Mouse (Mus musculus): ENCODE results near the gene Rad21l. TPM values are rescaled to one million over a fixed set of nuclear protein-coding genes. Genes with fewer than 3 reads are reported as not detected.

The Rad21l gene
- polyA plus RNA-seq, 1 experiment from 2014 or later, result not detected

Other genes with a start within 250 kb of the Rad21l start
- gene 4921509C19Rik, start 192.4 kb downstream of the Rad21l start, polyA plus RNA-seq (2015; fragmentation: Nextera tagmentation; extraction: Ambion mirVana), result not detected in 2 replicates
- gene Nsfl1c, start 174.4 kb downstream of the Rad21l start, polyA plus RNA-seq (2015; fragmentation: Nextera tagmentation; extraction: Ambion mirVana), result 99.8 and 107 TPM in 2 replicates
- 178 and 198 TPM in 2 replicates for gene Fkbp1a, start 126.0 kb downstream of the Rad21l start, polyA plus RNA-seq (2015; fragmentation: Nextera tagmentation; extraction: Ambion mirVana)
- 0.25 and 0.33 TPM in 2 replicates for gene Sdcbp2, start 95.9 kb downstream of the Rad21l start, polyA plus RNA-seq (2015; fragmentation: Nextera tagmentation; extraction: Ambion mirVana)
- 0.06 TPM in 1 of 2 replicates, not detected in the other for gene Snph, start 35.9 kb downstream of the Rad21l start, polyA plus RNA-seq (2015; fragmentation: Nextera tagmentation; extraction: Ambion mirVana)
- 0.07 TPM in 2 replicates for gene Tmem74b, start 33.5 kb upstream of the Rad21l start, polyA plus RNA-seq (2015; fragmentation: Nextera tagmentation; extraction: Ambion mirVana)
- 49.1 and 51.6 TPM in 2 replicates for gene Psmf1, start 75.7 kb upstream of the Rad21l start, polyA plus RNA-seq (2015; fragmentation: Nextera tagmentation; extraction: Ambion mirVana)
- not detected in 2 replicates for gene Rspo4, start 174.4 kb upstream of the Rad21l start, polyA plus RNA-seq (2015; fragmentation: Nextera tagmentation; extraction: Ambion mirVana)
- gene Angpt4, start 242.7 kb upstream of the Rad21l start, polyA plus RNA-seq (2015; fragmentation: Nextera tagmentation; extraction: Ambion mirVana), result 0.06 TPM in 1 of 2 replicates, not detected in the other